Comparison of ENCODE assay signal across 18 mouse cellular contexts in the genomic region with DNA sequence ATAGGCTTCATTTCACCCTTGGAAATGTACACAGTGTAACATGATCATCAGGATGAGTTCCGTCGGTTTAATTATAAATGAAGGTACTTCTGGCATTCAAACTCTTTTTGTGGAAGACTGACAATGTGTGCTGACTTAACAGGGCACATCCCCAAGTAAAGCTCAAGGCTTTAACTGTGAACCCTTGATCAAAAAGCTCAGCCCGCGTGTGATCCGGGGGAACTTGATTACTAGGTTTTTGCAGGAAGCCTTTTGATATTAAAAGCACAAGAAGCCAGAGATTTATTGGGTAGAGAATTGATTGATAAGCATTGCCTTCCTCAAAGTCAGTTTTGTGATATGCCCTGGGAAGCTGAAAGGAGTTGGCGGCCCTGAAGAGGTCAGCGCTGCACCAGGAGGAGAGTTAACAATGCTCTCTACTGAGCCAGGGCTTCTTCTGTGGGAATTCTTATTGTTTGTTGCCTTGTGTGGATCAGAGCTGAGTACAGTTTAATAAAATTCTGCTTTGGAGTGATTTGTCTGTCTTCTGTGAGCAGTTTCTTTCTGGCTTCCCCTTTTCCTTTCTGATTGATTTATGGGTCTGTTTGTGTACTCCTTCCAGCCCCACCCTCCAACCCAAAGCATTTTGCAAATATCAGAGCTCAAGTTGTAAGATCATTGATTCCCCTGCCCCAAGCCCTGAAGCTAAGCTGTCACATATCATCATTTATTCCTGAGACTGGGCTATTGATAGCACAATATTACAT.
A peak's percentile ranks its signal among the peaks of the same experiment; 100 is the strongest.
DNase-seq lines count a peak whose midpoint lies in the region; ATAC-seq and TF ChIP-seq lines count a peak whose summit lies in the region.
"Had no signal": no experiment of that assay in that cellular context is flagged by ENCODE, and none has a peak within 500 bp of the region (broad histone marks: within the 10 kb centered on the region; RNA-seq: fewer than 3 reads in every experiment).

No protein-coding gene starts in this region.

- H3K9ac ChIP-seq in hindbrain, postnatal 0 days (replicated peaks; ENCODE audit: low read length) = no peak overlapping the region
- H3K9ac ChIP-seq in midbrain, embryonic 14.5 days (replicated peaks; ENCODE audit: low read length) = no peak overlapping the region
- H3K9ac ChIP-seq in midbrain, embryonic 13.5 days (replicated peaks) = no peak overlapping the region
- H3K9ac ChIP-seq: neural tube, embryonic 15.5 days had no signal

- no peak overlapping the region for H3K27ac ChIP-seq in hindbrain, postnatal 0 days
- H3K27ac ChIP-seq in hindbrain, embryonic 10.5 days = no peak overlapping the region
- no peak overlapping the region for H3K27ac ChIP-seq in midbrain, embryonic 14.5 days (replicated peaks; ENCODE audit: low read depth, low read length)
- no peak overlapping the region for H3K27ac ChIP-seq in midbrain, embryonic 13.5 days
- H3K27ac ChIP-seq: limb, embryonic 10.5 days; neural tube, embryonic 15.5 days had no signal

- H3K4me1 ChIP-seq in hindbrain, postnatal 0 days (ENCODE audit: insufficient read depth, low read length) = no peaks in the 10 kb centered on the region
- peaks cover 10% of the 10 kb centered on the region for H3K4me1 ChIP-seq in hindbrain, embryonic 10.5 days (replicated peaks)
- peaks cover 5% of the 10 kb centered on the region; the same call in 1 of the 2 replicates for H3K4me1 ChIP-seq in midbrain, embryonic 14.5 days (ENCODE audit: control insufficient read depth, insufficient read depth, low read length)
- H3K4me1 ChIP-seq in midbrain, embryonic 13.5 days (replicated peaks) = peaks cover 11% of the 10 kb centered on the region; the same call in 1 of the 2 replicates
- H3K4me1 ChIP-seq: limb, embryonic 10.5 days; neural tube, embryonic 15.5 days had no signal

- H3K4me2 ChIP-seq in hindbrain, postnatal 0 days (ENCODE audit: low read depth, low read length) = no peak overlapping the region
- H3K4me2 ChIP-seq in midbrain, embryonic 14.5 days (ENCODE audit: low read length) = no peak overlapping the region
- H3K4me2 ChIP-seq in midbrain, embryonic 13.5 days (replicated peaks) = no peak overlapping the region
- H3K4me2 ChIP-seq: heart, embryonic 11.5 days; liver, embryonic 11.5 days; neural tube, embryonic 15.5 days had no signal

- H3K9me3 ChIP-seq in hindbrain, postnatal 0 days (ENCODE audit: low read length) = no peaks in the 10 kb centered on the region; the same call in 1 of the 2 replicates
- H3K9me3 ChIP-seq in hindbrain, embryonic 10.5 days = no peaks in the 10 kb centered on the region
- no peaks in the 10 kb centered on the region for H3K9me3 ChIP-seq in midbrain, embryonic 14.5 days (ENCODE audit: control insufficient read depth, low read length)
- no peaks in the 10 kb centered on the region for H3K9me3 ChIP-seq in midbrain, embryonic 13.5 days
- H3K9me3 ChIP-seq: limb, embryonic 10.5 days; neural tube, embryonic 15.5 days had no signal

- H3K4me3 ChIP-seq in hindbrain, postnatal 0 days (ENCODE audit: low read length) = no peak overlapping the region
- H3K4me3 ChIP-seq in hindbrain, embryonic 10.5 days = no peak overlapping the region
- no peak overlapping the region for H3K4me3 ChIP-seq in midbrain, embryonic 14.5 days (replicated peaks; ENCODE audit: low read depth, low read length)
- no peak overlapping the region for H3K4me3 ChIP-seq in midbrain, embryonic 13.5 days (replicated peaks)
- H3K4me3 ChIP-seq: limb, embryonic 10.5 days; myocyte; neural tube, embryonic 15.5 days had no signal

- DNase-seq in hindbrain, postnatal 0 days (ENCODE audit: low spot score) = peak; percentile 20
- DNase-seq in hindbrain, embryonic 10.5 days (ENCODE audit: low spot score) = no peak
- DNase-seq in midbrain, embryonic 14.5 days = peak; percentile 37
- peak; percentile 25 to 39 for DNase-seq in kidney, postnatal 36 days
- no peak for DNase-seq in layer of hippocampus, postnatal 25 days (ENCODE audit: extremely low spot score in 1 of 2, low spot score in 1 of 2)
- DNase-seq: adrenal gland, postnatal 14 days; cerebellum, adult 18-20 months; gastrocnemius, postnatal 25 days; lung, adult 2 months; thymus, postnatal 14 days had no signal

- TF ChIP-seq CTCF in hindbrain, postnatal 0 days (IDR thresholded peaks at IDR 0.05; ENCODE audit: low read depth) = no peak

- ATAC-seq in hindbrain, postnatal 0 days = no peak
- no peak for ATAC-seq in midbrain, embryonic 14.5 days (ENCODE audit: low FRiP score, low TSS enrichment)
- no peak for ATAC-seq in midbrain, embryonic 13.5 days
- ATAC-seq in frontal cortex, adult (ENCODE audit: low TSS enrichment) = no peak
- ATAC-seq: hindbrain, embryonic 16.5 days had no signal

- H3K36me3 ChIP-seq in hindbrain, postnatal 0 days (ENCODE audit: insufficient read depth, low read length) = no peaks in the 10 kb centered on the region
- H3K36me3 ChIP-seq in hindbrain, embryonic 10.5 days = no peaks in the 10 kb centered on the region
- H3K36me3 ChIP-seq in midbrain, embryonic 14.5 days (ENCODE audit: control insufficient read depth, insufficient read depth, low read length) = no peaks in the 10 kb centered on the region
- no peaks in the 10 kb centered on the region for H3K36me3 ChIP-seq in midbrain, embryonic 13.5 days
- H3K36me3 ChIP-seq: limb, embryonic 10.5 days; neural tube, embryonic 15.5 days had no signal

- WGBS in hindbrain, postnatal 0 days = 51% methylated on average over 7 of the region's 7 CpGs
- WGBS in hindbrain, embryonic 10.5 days = 58% methylated on average over 7 of the region's 7 CpGs
- 36% methylated on average over 7 of the region's 7 CpGs for WGBS in midbrain, embryonic 14.5 days
- WGBS in midbrain, embryonic 13.5 days = 44% methylated on average over 7 of the region's 7 CpGs

- H3K27me3 ChIP-seq in hindbrain, postnatal 0 days (ENCODE audit: insufficient read depth, low read length) = no peaks in the 10 kb centered on the region
- H3K27me3 ChIP-seq in hindbrain, embryonic 10.5 days (ENCODE audit: insufficient read depth, poor library complexity, severe bottlenecking) = no peaks in the 10 kb centered on the region
- H3K27me3 ChIP-seq in midbrain, embryonic 14.5 days (ENCODE audit: control insufficient read depth, insufficient read depth, low read length) = no peaks in the 10 kb centered on the region
- H3K27me3 ChIP-seq in midbrain, embryonic 13.5 days = no peaks in the 10 kb centered on the region
- H3K27me3 ChIP-seq: neural tube, embryonic 15.5 days had no signal

Comparison
In these comparisons a context has a peak if more than half of its experiments do, and no peak if none do; other contexts are left out.
1. DNase-seq: peak in hindbrain, postnatal 0 days (single experiment), midbrain, embryonic 14.5 days (single experiment) and kidney, postnatal 36 days (2 of 2); none in hindbrain, embryonic 10.5 days (single experiment) and layer of hippocampus, postnatal 25 days (0 of 2).